Mouse (Mus musculus) CH12.LX (cell line): ENCODE data around the gene Hoxa13. TPM values are rescaled to one million over a fixed set of nuclear protein-coding genes. Genes with fewer than 3 reads are reported as not detected.

Experiments used
- DNase-seq: peaks from one replicate; pipeline ENCODE4 v3.0.0-alpha.2; 2013; ENCODE audit errors: extremely low read depth
- H3K27ac ChIP-seq: 2 replicates; pipeline ENCODE4 v1.5.1; 2012; ENCODE audit warnings: low read depth, mild to moderate bottlenecking, control low read depth, moderate library complexity; ENCODE audit not compliant: insufficient read depth
- H3K27me3 ChIP-seq: replicated peaks from 2 replicates; pipeline ENCODE3; 2012; ENCODE audit warnings: inconsistent platforms
- H3K36me3 ChIP-seq, 2 experiments: replicated peaks in 1 of 2; 2 replicates each; pipeline versions ENCODE3 to v1.6.1; 2012; ENCODE audit warnings: inconsistent platforms in 1 of 2, low read length in 1 of 2, mild to moderate bottlenecking in 1 of 2, mixed read lengths in 1 of 2, moderate library complexity in 1 of 2; ENCODE audit not compliant: control insufficient read depth in 1 of 2, insufficient read depth in 1 of 2
- H3K4me1 ChIP-seq, 2 experiments: 2 replicates each; pipeline ENCODE4 v1.6.1; 2012; ENCODE audit warnings: inconsistent platforms in 1 of 2, moderate library complexity in 1 of 2; ENCODE audit not compliant: insufficient read depth in 2 of 2, control insufficient read depth in 1 of 2
- H3K4me2 ChIP-seq: 2 replicates; pipeline ENCODE4 v1.6.1; 2012; ENCODE audit warnings: low read depth, mild to moderate bottlenecking, control low read depth; ENCODE audit not compliant: poor library complexity, insufficient read depth, severe bottlenecking
- H3K4me3 ChIP-seq, 3 experiments: fragments of 150-350 bp in 1 of 3; sonication (generic) in 1 of 3; replicated peaks in 1 of 3; 2 replicates each; pipeline versions ENCODE3 to v1.5.1; 2011 to 2012; ENCODE audit warnings: low read depth in 2 of 3, low read length in 2 of 3, mild to moderate bottlenecking in 2 of 3, moderate library complexity in 2 of 3, control low read depth in 1 of 3, improper control_type of control experiment in 1 of 3, inconsistent platforms in 1 of 3, mixed read lengths in 1 of 3; ENCODE audit not compliant: poor library complexity in 1 of 3
- H3K79me2 ChIP-seq: replicated peaks from 2 replicates; pipeline ENCODE4 v1.6.1; 2012; ENCODE audit warnings: mild to moderate bottlenecking, moderate library complexity; ENCODE audit not compliant: control insufficient read depth, poor library complexity, insufficient read depth, severe bottlenecking; ENCODE audit errors: extremely low read depth
- H3K9ac ChIP-seq: 2 replicates; pipeline ENCODE4 v1.6.1; 2012; ENCODE audit warnings: low read depth, mild to moderate bottlenecking, control low read depth, moderate library complexity; ENCODE audit not compliant: insufficient read depth
- H3K9me3 ChIP-seq: replicated peaks from 2 replicates; pipeline ENCODE3; 2012; ENCODE audit warnings: low read length, inconsistent platforms, mixed read lengths
- BHLHE40 ChIP-seq: IDR thresholded peaks from 2 replicates; pipeline ENCODE4 v1.6.1; 2011; ENCODE audit warnings: mild to moderate bottlenecking, low read depth, low read length, improper control_type of control experiment
- CHD1 ChIP-seq: IDR thresholded peaks from 2 replicates; pipeline ENCODE4 v1.6.1; 2012; ENCODE audit warnings: low read depth, low read length, improper control_type of control experiment, inconsistent platforms
- CHD2 ChIP-seq: IDR thresholded peaks from 2 replicates; pipeline ENCODE4 v1.6.1; 2011; ENCODE audit warnings: low read length, improper control_type of control experiment
- CTCF ChIP-seq, 2 experiments: IDR thresholded peaks in 1 of 2; conservative IDR thresholded peaks in 1 of 2; 2 replicates each; pipeline ENCODE4 v1.5.1; 2011 to 2012; ENCODE audit warnings: low read depth in 2 of 2, low read length in 2 of 2, improper control_type of control experiment in 1 of 2, inconsistent platforms in 1 of 2, mild to moderate bottlenecking in 1 of 2, moderate library complexity in 1 of 2
- ELF1 ChIP-seq: IDR thresholded peaks from 2 replicates; pipeline ENCODE4 v1.6.1; 2014; ENCODE audit warnings: low read depth, mild to moderate bottlenecking, inconsistent platforms, low read length, improper control_type of control experiment
- HCFC1 ChIP-seq: IDR thresholded peaks from 2 replicates; pipeline ENCODE4 v1.6.1; 2012; ENCODE audit warnings: low read depth, mild to moderate bottlenecking, inconsistent platforms, low read length, improper control_type of control experiment
- IRF4 ChIP-seq: IDR thresholded peaks from 2 replicates; pipeline ENCODE4 v1.6.1; 2014; ENCODE audit warnings: low read depth, mild to moderate bottlenecking, inconsistent platforms, low read length, improper control_type of control experiment
- MAZ ChIP-seq: IDR thresholded peaks from 2 replicates; pipeline ENCODE4 v1.6.1; 2012; ENCODE audit warnings: low read depth, mild to moderate bottlenecking, inconsistent platforms, low read length, improper control_type of control experiment, moderate library complexity
- MEF2A ChIP-seq: IDR thresholded peaks from 2 replicates; pipeline ENCODE4 v1.6.1; 2014; ENCODE audit warnings: low read depth, mild to moderate bottlenecking, inconsistent platforms, low read length, improper control_type of control experiment, borderline replicate concordance
- MXI1 ChIP-seq: IDR thresholded peaks from 2 replicates; pipeline ENCODE4 v1.6.1; 2011; ENCODE audit warnings: mild to moderate bottlenecking, low read depth, low read length, improper control_type of control experiment
- NELFE ChIP-seq: IDR thresholded peaks from 2 replicates; pipeline ENCODE4 v1.6.1; 2011; ENCODE audit warnings: low read depth, low read length, improper control_type of control experiment
- NRF1 ChIP-seq: IDR thresholded peaks from 2 replicates; pipeline ENCODE4 v1.6.1; 2014; ENCODE audit warnings: low read depth, mild to moderate bottlenecking, inconsistent platforms, low read length, improper control_type of control experiment, moderate library complexity
- POLR2A ChIP-seq: IDR thresholded peaks from 2 replicates; pipeline ENCODE4 v1.6.1; 2011; ENCODE audit warnings: low read depth, mild to moderate bottlenecking, improper control_type of control experiment, low read length
- RAD21 ChIP-seq: IDR thresholded peaks from 2 replicates; pipeline ENCODE4 v1.6.1; 2011; ENCODE audit warnings: low read depth, mild to moderate bottlenecking, low read length, improper control_type of control experiment, moderate library complexity
- RCOR1 ChIP-seq: conservative IDR thresholded peaks from 2 replicates; pipeline ENCODE4 v1.6.1; 2012; ENCODE audit warnings: low read depth, mild to moderate bottlenecking, inconsistent platforms, low read length, improper control_type of control experiment
- SIN3A ChIP-seq: IDR thresholded peaks from 2 replicates; pipeline ENCODE4 v1.6.1; 2012; ENCODE audit warnings: low read length, improper control_type of control experiment, inconsistent platforms
- SMC3 ChIP-seq: IDR thresholded peaks from 2 replicates; pipeline ENCODE4 v1.6.1; 2011; ENCODE audit warnings: low read depth, low read length, improper control_type of control experiment
- TCF12 ChIP-seq: IDR thresholded peaks from 2 replicates; pipeline ENCODE4 v1.6.1; 2014; ENCODE audit warnings: low read depth, mild to moderate bottlenecking, inconsistent platforms, low read length, improper control_type of control experiment
- UBTF ChIP-seq: IDR thresholded peaks from 2 replicates; pipeline ENCODE4 v1.6.1; 2012; ENCODE audit warnings: low read depth, mild to moderate bottlenecking, inconsistent platforms, low read length, improper control_type of control experiment, moderate library complexity
- ZC3H11A ChIP-seq: IDR thresholded peaks from 2 replicates; pipeline ENCODE4 v1.6.1; 2012; ENCODE audit warnings: low read depth, mild to moderate bottlenecking, inconsistent platforms, low read length, improper control_type of control experiment
- dilution Hi-C: fragments of 300-500 bp; cut with MboI; formaldehyde crosslinking; loops from 2 replicates; pipeline ENCODE4 v1.14.3; 2020; ENCODE audit warnings: low sequenced_read_pairs; ENCODE audit not compliant: extremely low pct_unique_long_range_greater_than_20kb, extremely low pct_ligation_motif_present
- in situ Hi-C: fragments of 300-500 bp; cut with MboI; formaldehyde crosslinking; loops from 3 replicates; pipeline ENCODE4 v1.14.3; 2019; ENCODE audit warnings: low sequenced_read_pairs, low pct_ligation_motif_present, low pct_unique_long_range_greater_than_20kb, mixed read lengths
- polyA plus RNA-seq: library from polyadenylated mRNA; unstranded; fragments of >175 nt; gene quantifications from 2 replicates; pipeline ENCODE4 v1.2.1, GENCODE M21; 2012; ENCODE audit warnings: low read depth; ENCODE audit not compliant: insufficient read length
- total RNA-seq, 2 experiments: library from RNA; depleted of rRNA; stranded (reverse); fragments of 300-350 nt in 1 of 2; fragments of >200 nt in 1 of 2; gene quantifications; 2 replicates each; pipeline ENCODE4 v1.2.3; 2012 to 2014

Hoxa13 gene
- total and polyA plus RNA-seq, 3 experiments = 0.17 TPM; not detected in 2

- H3K4me1 ChIP-seq = peaks cover 0 to 13% of the 10 kb centered on the region in 2 experiments; a peak in 2 of 4 replicates
- TF ChIP-seq MXI1 (peak; percentile 59; the same call in 1 of the 2 replicates), MAZ (no peak; the same call in 1 of the 2 replicates), SMC3 (peak; percentile 85), HCFC1 (no peak), BHLHE40 (peak; percentile 29; the same call in 1 of the 2 replicates), ZC3H11A (peak; percentile 96), POLR2A (peak; percentile 45; the same call in 1 of the 2 replicates), MEF2A (peak; percentile 52), NELFE (peak; percentile 63), CTCF (conservative IDR thresholded peaks at IDR 0.05 in 1 of 2, IDR thresholded peaks at IDR 0.05 in 1 of 2; ENCODE audit: low read depth in 2 of 2, low read length in 2 of 2) (peak; percentile 83 to 98), SIN3A (peak; percentile 64; the same call in 1 of the 2 replicates), ELF1 (peak; percentile 45; the same call in 1 of the 2 replicates), UBTF (no peak), TCF12 (peak; percentile 65; the same call in 1 of the 2 replicates), RCOR1 (0 out of 2 replicates have a peak, but pooled peaks have one; percentile 47), CHD2 (no peak), NRF1 (peak; percentile 74), CHD1 (no peak), RAD21 (peak; percentile 97), IRF4 (peak; percentile 28; the same call in 1 of the 2 replicates)
- TF ChIP-seq, all 38 proteins: peak for 15
- no peaks in the 10 kb centered on the region for H3K27me3 ChIP-seq
- dilution Hi-C loops (no loop called here), in situ Hi-C loops (loop anchor here (10.0 to 25.0 kb wide), 3 partner anchors 209 to 1007 kb away; partner anchors contain the start of gene Skap2)
- H3K4me3 ChIP-seq = peak within 1 kb of the TSS; percentile 75 to 87 (median 76)
- peak within 1 kb of the TSS; percentile 78 for H3K9ac ChIP-seq
- H3K79me2 ChIP-seq = no peaks in the 10 kb centered on the region
- peak; percentile 89 for DNase-seq
- peaks cover 0 to 6% of the 10 kb centered on the region in 2 experiments for H3K36me3 ChIP-seq
- H3K27ac ChIP-seq = peak within 1 kb of the TSS; percentile 18; the same call in 1 of the 2 replicates
- H3K4me2 ChIP-seq = peak within 1 kb of the TSS; percentile 57
- H3K9me3 ChIP-seq = peaks cover 24% of the 10 kb centered on the region
Measured at GRCm38 (mm10) chr6:52221337-52221992, 39.2 kb downstream of the Hoxa13 start, which contains the start of gene Hoxa7. TSS of gene Hoxa7 (minus strand) at chr6:52221854.
